Mouse (Mus musculus) lung, adult 2 months (tissue): ENCODE measurements at regions not wholly inside any gene's neighbourhood (a gene's known extent, or its start where the extent isn't known, plus 50 kb on each side); places are given as distances from the start of the nearest gene placed in this dataset.

Source experiments
- CTCF ChIP-seq: fragments of 200-500 bp; IDR thresholded peaks from 2 replicates; pipeline ENCODE4 v1.5.1; 2011; ENCODE audit warnings: mild to moderate bottlenecking, low read length, control low read depth; ENCODE audit not compliant: insufficient read depth
- POLR2A ChIP-seq: fragments of 200-500 bp; IDR thresholded peaks from 2 replicates; pipeline ENCODE4 v1.6.1; 2011; ENCODE audit warnings: low read depth, mild to moderate bottlenecking, control low read depth, low read length, borderline replicate concordance; ENCODE audit errors: extremely low read depth

DNA sequence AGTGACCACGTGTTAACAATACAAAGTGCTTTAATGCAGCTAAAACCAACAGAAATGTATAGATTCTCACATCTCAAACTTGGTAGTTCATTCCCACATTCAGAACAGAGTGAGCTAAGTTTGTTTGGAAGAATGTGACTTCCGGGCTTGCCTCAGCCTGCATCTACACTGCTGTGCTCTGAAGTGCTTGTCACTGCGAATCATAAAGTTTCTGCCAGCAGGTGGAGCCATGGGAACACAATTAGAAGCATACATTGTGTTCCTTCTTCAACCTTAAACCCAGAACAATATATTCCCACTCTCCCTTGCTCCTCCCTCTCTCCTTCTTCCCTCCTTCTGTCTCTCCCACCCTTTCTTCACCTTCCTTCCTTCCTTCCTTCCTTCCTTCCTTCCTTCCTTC is 128.5 kb upstream of the P3h2 start:
- TF ChIP-seq CTCF (peak; percentile 66; the same call in 1 of the 2 replicates), POLR2A (no peak)
